Mouse (Mus musculus) limb, embryonic 10.5 days (tissue): ENCODE data around the gene Mucl3. TPM values are rescaled to one million over a fixed set of nuclear protein-coding genes. Genes with fewer than 3 reads are reported as not detected.

Source experiments
- DNase-seq: peaks from one replicate; pipeline ENCODE4 v3.0.0-alpha.2; 2017; ENCODE audit warnings: low spot score
- H3K27ac ChIP-seq: fragments of 300-500 bp; sonication (generic); 2 replicates; pipeline ENCODE4 v1.5.1; 2016; ENCODE audit warnings: mild to moderate bottlenecking
- H3K27me3 ChIP-seq: fragments of 300-500 bp; sonication (generic); 2 replicates; pipeline ENCODE4 v1.6.1; 2016; ENCODE audit warnings: low read depth, mild to moderate bottlenecking; ENCODE audit not compliant: poor library complexity, severe bottlenecking
- H3K36me3 ChIP-seq: fragments of 300-500 bp; sonication (generic); 2 replicates; pipeline ENCODE4 v1.6.1; 2016; ENCODE audit warnings: mild to moderate bottlenecking, moderate library complexity
- H3K4me1 ChIP-seq: fragments of 300-500 bp; sonication (generic); 2 replicates; pipeline ENCODE4 v1.6.1; 2016
- H3K4me3 ChIP-seq: fragments of 300-500 bp; sonication (generic); 2 replicates; pipeline ENCODE4 v1.5.1; 2016; ENCODE audit warnings: mild to moderate bottlenecking, moderate library complexity
- H3K9me3 ChIP-seq: fragments of 300-500 bp; sonication (generic); replicated peaks from 2 replicates; pipeline ENCODE4 v1.6.1; 2016; ENCODE audit warnings: mild to moderate bottlenecking
- WGBS: fragments of 180-500 bp; shearing (Covaris S2); methylation state at CpG from one replicate; pipeline ENCODE4 v1.1.7; 2016; 5-methylcytosine and 5-hydroxymethylcytosine counted together
- polyA plus RNA-seq: library from polyadenylated mRNA; unstranded; fragments of >200 nt; fragmentation: Nextera tagmentation; extraction: Ambion mirVana; gene quantifications from 2 replicates; pipeline ENCODE4 v1.2.1, GENCODE M21; 2016

The Mucl3 gene
- polyA plus RNA-seq, 1 experiment from 2014 or later = 0.24 TPM

GRCm38 (mm10) chr17:35601736-35602354, 41.6 kb downstream of the Mucl3 start:
- no peaks in the 10 kb centered on the region for H3K36me3 ChIP-seq
- no peaks in the 10 kb centered on the region for H3K27me3 ChIP-seq
- H3K4me1 ChIP-seq = no peaks in the 10 kb centered on the region
- no peaks in the 10 kb centered on the region; the same call in 1 of the 2 replicates for H3K9me3 ChIP-seq
- 63% methylated on average over 8 of the region's 8 CpGs for WGBS
- H3K4me3 ChIP-seq = no peak overlapping the region
- no peak overlapping the region for H3K27ac ChIP-seq
- DNase-seq = no peak

DNA sequence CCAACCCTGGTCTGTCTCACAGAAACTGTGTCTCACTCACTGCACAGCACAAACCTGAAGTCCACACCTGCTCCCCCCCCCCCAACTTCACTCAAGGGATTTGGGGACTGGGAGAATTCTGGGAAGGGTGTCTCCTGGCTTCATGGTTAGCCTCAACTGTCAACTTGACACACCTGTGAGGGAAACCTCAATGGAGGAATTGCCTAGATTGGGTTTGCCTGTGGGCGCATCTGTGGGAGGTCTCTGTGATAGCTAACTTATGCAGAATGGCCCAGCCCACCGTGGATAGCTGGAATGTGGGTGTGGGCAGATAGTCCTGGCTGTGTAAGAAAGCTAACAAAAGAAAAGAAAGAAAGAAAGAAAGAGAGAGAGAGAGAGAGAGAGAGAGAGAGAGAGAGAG, 42.2 kb downstream of the Mucl3 start, which contains the start of gene Sfta2:
Gene Sfta2, plus strand, starts transcription at position 301 of the 400 bp plus-strand sequence.
- no peak within 1 kb of the TSS for H3K4me3 ChIP-seq

DNA sequence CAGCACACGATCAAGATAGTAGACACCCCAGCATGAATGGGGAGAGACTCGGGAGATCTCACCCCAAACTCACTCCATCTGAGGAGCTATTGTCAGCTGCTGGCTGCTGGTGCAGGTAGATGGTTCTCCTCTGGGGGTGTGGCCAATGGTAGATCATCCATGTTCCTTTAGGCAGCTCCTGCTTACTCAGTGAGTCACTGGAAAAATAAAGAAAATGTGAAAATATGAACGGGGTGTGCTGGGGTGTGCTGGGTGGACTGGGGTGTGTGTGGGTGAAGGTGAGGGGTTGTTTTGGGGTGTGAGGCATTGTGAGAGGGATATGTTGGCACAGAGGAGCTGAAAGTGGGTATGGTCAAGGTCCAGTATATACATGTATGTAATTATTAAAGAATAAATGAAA, 46.1 kb downstream of the Mucl3 start:
- no peak overlapping the region for H3K27ac ChIP-seq
- no peaks in the 10 kb centered on the region for H3K27me3 ChIP-seq
- DNase-seq = no peak
- H3K4me3 ChIP-seq = no peak overlapping the region
- H3K9me3 ChIP-seq = no peaks in the 10 kb centered on the region
- no peaks in the 10 kb centered on the region for H3K36me3 ChIP-seq
- H3K4me1 ChIP-seq = no peaks in the 10 kb centered on the region
- 95% methylated on average over 3 of the region's 3 CpGs for WGBS

More for the DNA sequence above, 42.2 kb downstream of the Mucl3 start, which contains the start of gene Sfta2:
- no peak for DNase-seq
- H3K27ac ChIP-seq = no peak within 1 kb of the TSS
- no peaks in the 10 kb centered on the region for H3K27me3 ChIP-seq
- no peaks in the 10 kb centered on the region for H3K9me3 ChIP-seq
- no peaks in the 10 kb centered on the region for H3K36me3 ChIP-seq
- 71% methylated on average over 2 of the region's 2 CpGs for WGBS
- no peaks in the 10 kb centered on the region for H3K4me1 ChIP-seq

GRCm38 (mm10) chr17:35594456-35594855, 49.0 kb downstream of the Mucl3 start:
- Histone ChIP-seq H3K4me3 (no peak overlapping the region), H3K36me3 (no peaks in the 10 kb centered on the region), H3K27ac (no peak overlapping the region), H3K9me3 (no peaks in the 10 kb centered on the region), H3K4me1 (peaks cover 5% of the 10 kb centered on the region), H3K27me3 (no peaks in the 10 kb centered on the region)
- 86% methylated on average over 7 of the region's 7 CpGs for WGBS
- DNase-seq = no peak

GRCm38 (mm10) chr17:35593786-35594185, 49.7 kb downstream of the Mucl3 start:
- H3K9me3 ChIP-seq = no peaks in the 10 kb centered on the region
- H3K4me1 ChIP-seq = peaks cover 5% of the 10 kb centered on the region
- 40% methylated on average over 4 of the region's 4 CpGs for WGBS
- DNase-seq = no peak
- no peaks in the 10 kb centered on the region for H3K27me3 ChIP-seq
- no peak overlapping the region for H3K27ac ChIP-seq
- no peak overlapping the region for H3K4me3 ChIP-seq
- no peaks in the 10 kb centered on the region for H3K36me3 ChIP-seq

GRCm38 (mm10) chr17:35592131-35592530, 51.4 kb downstream of the Mucl3 start:
- Histone ChIP-seq H3K4me3 (no peak overlapping the region), H3K36me3 (no peaks in the 10 kb centered on the region), H3K9me3 (no peaks in the 10 kb centered on the region), H3K27me3 (no peaks in the 10 kb centered on the region), H3K27ac (no peak overlapping the region), H3K4me1 (peaks cover 5% of the 10 kb centered on the region)
- no peak for DNase-seq
- 85% methylated on average over 9 of the region's 9 CpGs for WGBS

GRCm38 (mm10) chr17:35591731-35592130, 51.8 kb downstream of the Mucl3 start:
- H3K9me3 ChIP-seq = no peaks in the 10 kb centered on the region
- H3K36me3 ChIP-seq = no peaks in the 10 kb centered on the region
- H3K27me3 ChIP-seq = no peaks in the 10 kb centered on the region
- peaks cover 5% of the 10 kb centered on the region for H3K4me1 ChIP-seq
- no peak overlapping the region for H3K27ac ChIP-seq
- DNase-seq = no peak
- WGBS = 91% methylated on average over 15 of the region's 15 CpGs
- no peak overlapping the region for H3K4me3 ChIP-seq

GRCm38 (mm10) chr17:35591219-35591578, 52.3 kb downstream of the Mucl3 start:
- Histone ChIP-seq H3K9me3 (no peaks in the 10 kb centered on the region), H3K4me1 (peaks cover 5% of the 10 kb centered on the region), H3K27ac (no peak overlapping the region), H3K36me3 (no peaks in the 10 kb centered on the region), H3K4me3 (no peak overlapping the region), H3K27me3 (no peaks in the 10 kb centered on the region)
- WGBS = 97% methylated on average over 7 of the region's 7 CpGs
- no peak for DNase-seq

GRCm38 (mm10) chr17:35590410-35591218, 52.9 kb downstream of the Mucl3 start:
- no peaks in the 10 kb centered on the region for H3K9me3 ChIP-seq
- no peaks in the 10 kb centered on the region for H3K36me3 ChIP-seq
- DNase-seq = peak; percentile 86
- 60% methylated on average over 21 of the region's 21 CpGs for WGBS
- H3K4me3 ChIP-seq = no peak overlapping the region
- peaks cover 5% of the 10 kb centered on the region for H3K4me1 ChIP-seq
- no peaks in the 10 kb centered on the region for H3K27me3 ChIP-seq
- H3K27ac ChIP-seq = no peak overlapping the region

DNA sequence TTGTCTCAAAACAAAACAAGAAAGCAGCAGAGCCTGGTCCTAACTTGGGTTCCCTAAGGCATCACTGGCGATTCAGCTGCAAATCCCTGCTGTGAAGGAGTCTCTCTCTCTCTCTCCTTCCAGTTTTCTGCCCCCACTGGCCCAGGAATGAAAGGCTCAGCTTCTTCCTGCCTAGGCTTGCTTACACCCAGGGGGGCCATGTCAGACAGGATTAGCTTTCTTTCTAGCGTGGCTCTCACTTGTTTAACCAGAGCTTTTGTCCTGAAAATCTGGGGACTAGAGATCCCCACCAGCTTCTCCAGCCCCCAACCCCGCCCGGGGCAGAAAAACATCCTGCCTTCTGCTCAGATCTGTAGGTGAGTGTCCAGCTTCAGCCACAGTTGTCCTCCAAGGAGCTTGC, 55.1 kb downstream of the Mucl3 start:
- Histone ChIP-seq H3K27me3 (no peaks in the 10 kb centered on the region), H3K27ac (no peak overlapping the region), H3K4me3 (no peak overlapping the region), H3K9me3 (no peaks in the 10 kb centered on the region), H3K4me1 (peaks cover 7% of the 10 kb centered on the region), H3K36me3 (no peaks in the 10 kb centered on the region)
- DNase-seq = no peak
- WGBS = 43% methylated on average over 4 of the region's 4 CpGs

DNA sequence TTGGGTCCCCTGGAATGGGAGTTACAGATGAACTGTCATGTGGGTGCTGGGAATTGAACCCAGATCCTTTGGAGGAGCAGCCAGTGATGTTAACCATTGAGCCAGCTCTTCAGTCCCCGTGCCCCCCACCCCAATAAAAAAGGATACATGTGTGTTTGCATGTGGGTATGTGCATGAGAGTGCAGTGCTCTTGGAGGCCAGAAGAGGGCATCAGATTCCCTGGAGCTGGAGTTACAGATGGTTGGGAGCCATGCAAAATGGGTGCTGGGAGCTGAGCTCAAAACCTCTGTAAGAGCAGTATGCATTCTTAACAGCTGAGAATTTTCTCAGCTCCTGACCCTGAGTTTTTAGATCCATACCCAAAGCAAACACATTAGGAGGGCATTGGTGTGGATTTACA, 56.2 kb downstream of the Mucl3 start:
- WGBS = 90% methylated on average over 1 of the region's 1 CpGs
- no peaks in the 10 kb centered on the region for H3K9me3 ChIP-seq
- no peak overlapping the region for H3K4me3 ChIP-seq
- peaks cover 7% of the 10 kb centered on the region for H3K4me1 ChIP-seq
- DNase-seq = no peak
- no peak overlapping the region for H3K27ac ChIP-seq
- no peaks in the 10 kb centered on the region for H3K36me3 ChIP-seq
- H3K27me3 ChIP-seq = no peaks in the 10 kb centered on the region
